Mouse (Mus musculus): ENCODE results near the gene Fkbp7.
"Not testable (repeated sequence)": the region's sequence is repeated elsewhere in the genome, so short reads cannot be mapped to it uniquely, and the experiment has no call there.

The Fkbp7 gene

GRCm38 (mm10) chr2:76667200-76667599 is 5.7 kb downstream of the Fkbp7 start:
- no peak for DNase-seq (ENCODE audit: low read depth, low spot score)

GRCm38 (mm10) chr2:76665531-76665930 is 7.4 kb downstream of the Fkbp7 start:
- DNase-seq (ENCODE audit: low read depth, low spot score) = no peak

- no peak for DNase-seq (ENCODE audit: low read depth, low spot score)
Observed at GRCm38 (mm10) chr2:76659419-76659818, 13.5 kb downstream of the Fkbp7 start.

GRCm38 (mm10) chr2:76658551-76658950 is 14.4 kb downstream of the Fkbp7 start:
- no peak for DNase-seq (ENCODE audit: low read depth, low spot score)

- DNase-seq (ENCODE audit: low read depth, low spot score) = no peak
Observed at GRCm38 (mm10) chr2:76655982-76656381, 16.9 kb downstream of the Fkbp7 start.

GRCm38 (mm10) chr2:76655444-76655843 is 17.5 kb downstream of the Fkbp7 start:
- DNase-seq (ENCODE audit: low read depth, low spot score) = no peak

- no peak for DNase-seq (ENCODE audit: low read depth, low spot score)
Observed at GRCm38 (mm10) chr2:76654646-76655045, 18.3 kb downstream of the Fkbp7 start.

GRCm38 (mm10) chr2:76653070-76653469 is 19.8 kb downstream of the Fkbp7 start:
- DNase-seq (ENCODE audit: low read depth, low spot score) = no peak

- DNase-seq (ENCODE audit: low read depth, low spot score) = no peak
Observed at GRCm38 (mm10) chr2:76648666-76649141, 24.2 kb downstream of the Fkbp7 start.

GRCm38 (mm10) chr2:76647883-76648570 is 24.9 kb downstream of the Fkbp7 start, which contains the start of the genes Prkra and Pjvk:
Gene Prkra (minus strand): TSS chr2:76648015.
Gene Pjvk (plus strand): TSS chr2:76648476.
- peak; percentile 96 for DNase-seq (ENCODE audit: low read depth, low spot score)

- no peak for DNase-seq (ENCODE audit: low read depth, low spot score)
Observed at GRCm38 (mm10) chr2:76647441-76647869, 25.5 kb downstream of the Fkbp7 start.

GRCm38 (mm10) chr2:76643801-76644200 is 29.1 kb downstream of the Fkbp7 start:
- DNase-seq (ENCODE audit: low read depth, low spot score) = no peak

- no peak for DNase-seq (ENCODE audit: low read depth, low spot score)
Observed at GRCm38 (mm10) chr2:76639637-76640036, 33.3 kb downstream of the Fkbp7 start.

- no peak for DNase-seq (ENCODE audit: low read depth, low spot score)
Observed at GRCm38 (mm10) chr2:76631600-76631999, 41.3 kb downstream of the Fkbp7 start.

- no peak for DNase-seq (ENCODE audit: low read depth, low spot score)
Observed at GRCm38 (mm10) chr2:76630293-76630692, 42.6 kb downstream of the Fkbp7 start.

- DNase-seq (ENCODE audit: low read depth, low spot score) = not testable (repeated sequence)
Observed at GRCm38 (mm10) chr2:76622316-76622715, 50.6 kb downstream of the Fkbp7 start.

GRCm38 (mm10) chr2:76621724-76622123 is 51.2 kb downstream of the Fkbp7 start:
- DNase-seq (ENCODE audit: low read depth, low spot score) = no peak

GRCm38 (mm10) chr2:76620188-76620587 is 52.7 kb downstream of the Fkbp7 start:
- DNase-seq (ENCODE audit: low read depth, low spot score) = no peak

GRCm38 (mm10) chr2:76618078-76618477 is 54.8 kb downstream of the Fkbp7 start:
- peak; percentile 50 for DNase-seq (ENCODE audit: low read depth, low spot score)
